Mouse (Mus musculus): ENCODE measurements around the gene Tbc1d10b. TPM values are rescaled to one million over a fixed set of nuclear protein-coding genes. Genes with fewer than 3 reads are reported as not detected.

The Tbc1d10b gene
- polyA plus RNA-seq, 1 experiment from 2014 or later, result 27.3 TPM

- peak overlapping the region; percentile 95 for H3K27ac ChIP-seq
- no peak for DNase-seq (ENCODE audit: extremely low spot score, low spot score)
- peaks cover 26% of the 10 kb centered on the region for H3K27me3 ChIP-seq (ENCODE audit: poor library complexity, severe bottlenecking)
- 82% methylated on average over 5 of the region's 5 CpGs for WGBS
- H3K36me3 ChIP-seq (replicated peaks), result peaks cover 16% of the 10 kb centered on the region
- peaks cover 48% of the 10 kb centered on the region for H3K4me1 ChIP-seq
- H3K9me3 ChIP-seq, result no peaks in the 10 kb centered on the region; the same call in 1 of the 2 replicates
- peak overlapping the region; percentile 94 for H3K4me3 ChIP-seq
Measured at GRCm38 (mm10) chr7:127209851-127210250, 1.6 kb upstream of the Tbc1d10b start.

DNA sequence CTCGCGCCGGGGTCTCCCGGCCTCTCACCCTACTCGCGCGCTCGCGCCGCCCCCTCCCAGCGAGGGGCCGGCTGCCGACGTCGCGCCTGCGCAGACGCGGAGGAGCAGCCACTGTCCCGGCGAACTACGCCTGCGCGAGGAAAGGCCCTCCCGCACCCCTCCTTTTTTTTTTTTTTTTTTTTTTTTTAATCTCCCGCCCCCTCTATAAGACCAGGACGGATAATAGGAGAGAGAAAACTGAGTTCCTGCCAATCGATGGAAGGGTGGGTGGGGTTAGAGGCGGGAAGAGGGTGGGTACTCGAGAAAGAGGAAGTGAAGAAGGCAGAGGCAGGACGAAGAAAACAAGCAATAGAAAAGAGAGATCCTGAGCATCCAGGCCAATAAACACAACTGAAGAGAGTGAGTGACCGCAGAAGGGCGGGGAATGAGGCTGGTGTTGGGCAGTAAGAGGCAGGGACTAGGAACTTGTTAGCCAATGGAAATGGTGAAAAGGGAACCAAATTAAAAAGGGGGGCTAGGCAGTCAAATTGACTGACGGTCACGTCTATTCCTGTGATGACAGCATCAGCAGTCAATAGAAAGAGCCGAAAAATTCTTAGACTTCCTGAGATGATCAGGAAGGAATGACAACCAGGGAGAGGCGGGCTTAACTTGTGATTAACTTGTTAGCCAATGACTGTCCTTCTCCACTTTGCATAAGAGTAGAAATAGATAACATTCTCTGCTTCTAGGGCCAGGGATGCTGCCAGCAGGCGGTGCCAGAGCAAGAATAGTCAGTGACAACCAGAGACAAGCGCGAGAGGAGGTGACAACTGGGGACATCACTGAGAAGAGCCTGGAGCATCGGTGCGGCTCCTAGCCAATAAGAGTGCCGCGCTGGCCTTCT is 528 bp upstream of the Tbc1d10b start, which contains the start of gene Mylpf:
TSS of gene Mylpf (plus strand) at position 338 of the 886 bp plus-strand sequence.
- Histone ChIP-seq H3K27ac (peak within 1 kb of the TSS; percentile 95), H3K4me3 (peak within 1 kb of the TSS; percentile 94), H3K9me3 (no peaks in the 10 kb centered on the region; the same call in 1 of the 2 replicates), H3K36me3 (replicated peaks) (peaks cover 19% of the 10 kb centered on the region), H3K4me1 (peaks cover 38% of the 10 kb centered on the region), H3K27me3 (ENCODE audit: poor library complexity, severe bottlenecking) (peaks cover 15% of the 10 kb centered on the region)
- DNase-seq (ENCODE audit: extremely low spot score, low spot score), result peak; percentile 90
- whole genome bisulfite sequencing, result under 1% methylated on average over 26 of the region's 44 CpGs

GRCm38 (mm10) chr7:127207374-127208294 is 634 bp downstream of the Tbc1d10b start:
- Histone ChIP-seq H3K27me3 (ENCODE audit: poor library complexity, severe bottlenecking) (peaks cover 4% of the 10 kb centered on the region; the same call in 1 of the 2 replicates), H3K27ac (peak overlapping the region; percentile 95), H3K9me3 (no peaks in the 10 kb centered on the region; the same call in 1 of the 2 replicates), H3K4me1 (peaks cover 38% of the 10 kb centered on the region), H3K4me3 (peak overlapping the region; percentile 94), H3K36me3 (replicated peaks) (peaks cover 30% of the 10 kb centered on the region)
- under 1% methylated on average over 52 of the region's 53 CpGs for WGBS
- DNase-seq (ENCODE audit: extremely low spot score, low spot score), result peak; percentile 50

GRCm38 (mm10) chr7:127206606-127207005 is 1.7 kb downstream of the Tbc1d10b start:
- Histone ChIP-seq H3K36me3 (replicated peaks) (peaks cover 39% of the 10 kb centered on the region), H3K27me3 (ENCODE audit: poor library complexity, severe bottlenecking) (no peaks in the 10 kb centered on the region), H3K27ac (peak overlapping the region; percentile 95), H3K9me3 (no peaks in the 10 kb centered on the region; the same call in 1 of the 2 replicates), H3K4me3 (peak overlapping the region; percentile 94), H3K4me1 (peaks cover 38% of the 10 kb centered on the region)
- WGBS, result 61% methylated on average over 2 of the region's 2 CpGs
- no peak for DNase-seq (ENCODE audit: extremely low spot score, low spot score)

GRCm38 (mm10) chr7:127196484-127196883 is 11.8 kb downstream of the Tbc1d10b start:
- peak overlapping the region; percentile 93 for H3K27ac ChIP-seq
- no peaks in the 10 kb centered on the region for H3K27me3 ChIP-seq (ENCODE audit: poor library complexity, severe bottlenecking)
- 61% methylated on average over 11 of the region's 11 CpGs for WGBS
- H3K36me3 ChIP-seq (replicated peaks), result peaks cover 84% of the 10 kb centered on the region
- peaks cover 33% of the 10 kb centered on the region for H3K4me1 ChIP-seq
- H3K9me3 ChIP-seq, result no peaks in the 10 kb centered on the region
- no peak for DNase-seq (ENCODE audit: extremely low spot score, low spot score)
- peak overlapping the region; percentile 86 for H3K4me3 ChIP-seq

- H3K36me3 ChIP-seq (replicated peaks), result peaks cover 84% of the 10 kb centered on the region
- DNase-seq (ENCODE audit: extremely low spot score, low spot score), result peak; percentile 97
- peak within 1 kb of the TSS; percentile 93 for H3K27ac ChIP-seq
- H3K9me3 ChIP-seq, result no peaks in the 10 kb centered on the region
- WGBS, result under 1% methylated on average over 51 of the region's 51 CpGs
- H3K27me3 ChIP-seq (ENCODE audit: poor library complexity, severe bottlenecking), result no peaks in the 10 kb centered on the region
- peak within 1 kb of the TSS; percentile 86 for H3K4me3 ChIP-seq
- peaks cover 33% of the 10 kb centered on the region for H3K4me1 ChIP-seq
Measured at GRCm38 (mm10) chr7:127195544-127196295, 12.5 kb downstream of the Tbc1d10b start, which contains the start of gene Cd2bp2. Gene Cd2bp2, minus strand, starts transcription at chr7:127196050.

DNA sequence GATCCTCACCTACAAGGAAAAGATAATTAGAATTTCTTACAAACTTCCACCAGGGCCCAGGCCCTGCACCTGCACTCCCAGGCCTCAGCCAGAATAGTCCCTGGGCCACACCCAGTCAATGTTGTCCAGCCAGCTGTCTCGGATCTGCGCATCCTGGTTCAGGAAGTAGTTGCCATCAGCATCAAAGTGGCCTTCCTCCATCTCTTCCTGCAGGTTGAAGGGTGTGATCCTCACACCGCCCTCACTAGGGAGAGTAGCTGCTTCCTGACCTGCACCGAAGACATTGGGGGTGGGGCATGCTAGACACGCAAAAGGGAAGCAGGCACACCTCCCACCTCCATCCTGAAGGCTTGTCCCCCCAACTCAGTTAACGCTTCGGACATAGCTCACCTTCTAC is 13.6 kb downstream of the Tbc1d10b start:
- WGBS, result 84% methylated on average over 7 of the region's 7 CpGs
- H3K27ac ChIP-seq, result peak overlapping the region; percentile 93
- H3K4me1 ChIP-seq, result peaks cover 33% of the 10 kb centered on the region
- peaks cover 78% of the 10 kb centered on the region for H3K36me3 ChIP-seq (replicated peaks)
- H3K9me3 ChIP-seq, result no peaks in the 10 kb centered on the region
- H3K4me3 ChIP-seq, result peak overlapping the region; percentile 86
- no peaks in the 10 kb centered on the region for H3K27me3 ChIP-seq (ENCODE audit: poor library complexity, severe bottlenecking)
- DNase-seq (ENCODE audit: extremely low spot score, low spot score), result no peak

GRCm38 (mm10) chr7:127194011-127194632 is 14.1 kb downstream of the Tbc1d10b start:
- 94% methylated on average over 17 of the region's 17 CpGs for WGBS
- no peaks in the 10 kb centered on the region for H3K27me3 ChIP-seq (ENCODE audit: poor library complexity, severe bottlenecking)
- H3K4me3 ChIP-seq, result peak overlapping the region; percentile 86
- no peak for DNase-seq (ENCODE audit: extremely low spot score, low spot score)
- peaks cover 33% of the 10 kb centered on the region for H3K4me1 ChIP-seq
- peaks cover 73% of the 10 kb centered on the region for H3K36me3 ChIP-seq (replicated peaks)
- H3K27ac ChIP-seq, result peak overlapping the region; percentile 93
- H3K9me3 ChIP-seq, result no peaks in the 10 kb centered on the region

- H3K4me1 ChIP-seq, result peaks cover 33% of the 10 kb centered on the region
- DNase-seq (ENCODE audit: extremely low spot score, low spot score), result no peak
- peaks cover 62% of the 10 kb centered on the region for H3K36me3 ChIP-seq (replicated peaks)
- 95% methylated on average over 5 of the region's 5 CpGs for WGBS
- H3K4me3 ChIP-seq, result peak overlapping the region; percentile 5; the same call in 1 of the 2 replicates
- H3K27ac ChIP-seq, result no peak overlapping the region
- no peaks in the 10 kb centered on the region for H3K27me3 ChIP-seq (ENCODE audit: poor library complexity, severe bottlenecking)
- H3K9me3 ChIP-seq, result no peaks in the 10 kb centered on the region
Measured at GRCm38 (mm10) chr7:127192989-127193388, 15.3 kb downstream of the Tbc1d10b start.

DNA sequence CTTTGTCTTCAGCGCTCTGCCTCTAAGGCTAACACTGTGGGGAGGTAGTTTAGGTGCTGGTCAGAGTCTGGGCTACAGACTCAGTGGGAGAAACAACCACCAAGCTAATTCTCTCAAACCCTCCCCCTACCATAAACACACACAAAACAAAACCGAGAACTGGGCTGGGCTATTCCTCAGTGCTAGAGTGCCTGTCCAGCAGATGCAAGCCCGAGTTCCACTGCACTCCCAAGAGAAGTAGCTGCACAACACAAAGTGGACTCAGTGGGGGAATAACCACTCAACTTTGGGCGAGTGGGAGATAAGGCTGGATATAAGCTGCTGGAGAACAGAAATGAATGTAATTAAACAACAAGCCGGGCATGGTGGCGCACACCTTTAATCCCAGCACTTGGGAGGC is 17.6 kb downstream of the Tbc1d10b start:
- Histone ChIP-seq H3K4me3 (no peak overlapping the region), H3K36me3 (replicated peaks) (peaks cover 47% of the 10 kb centered on the region), H3K27me3 (ENCODE audit: poor library complexity, severe bottlenecking) (no peaks in the 10 kb centered on the region), H3K4me1 (peaks cover 20% of the 10 kb centered on the region), H3K27ac (no peak overlapping the region), H3K9me3 (no peaks in the 10 kb centered on the region)
- WGBS, result 86% methylated on average over 6 of the region's 6 CpGs
- DNase-seq (ENCODE audit: extremely low spot score, low spot score), result no peak

Measured in forebrain, embryonic 10.5 days (tissue).